Mouse (Mus musculus) intestine, embryonic 16.5 days (tissue): ENCODE measurements around the gene Spta1. TPM values are rescaled to one million over a fixed set of nuclear protein-coding genes. Genes with fewer than 3 reads are reported as not detected.
A peak's percentile ranks its signal among the peaks of the same experiment; 100 is the strongest.

Experiments used
- ATAC-seq: fragments of 200-750 bp; cut with Nextera tagmentation; 2 replicates; pipeline ENCODE4 v1.8.0; 2017; ENCODE audit warnings: moderate TSS enrichment, moderate library complexity
- H3K27ac ChIP-seq: fragments of 300-500 bp; sonication (generic); 2 replicates; pipeline ENCODE4 v1.5.1; 2014; ENCODE audit warnings: mild to moderate bottlenecking, low read length
- H3K27me3 ChIP-seq: fragments of 300-500 bp; sonication (generic); replicated peaks from 2 replicates; pipeline ENCODE4 v1.6.1; 2014; ENCODE audit warnings: low read length, control low read depth, mixed read lengths; ENCODE audit not compliant: control insufficient read depth, insufficient read depth
- H3K36me3 ChIP-seq: fragments of 300-500 bp; sonication (generic); 2 replicates; pipeline ENCODE4 v1.6.1; 2014; ENCODE audit warnings: low read length, control low read depth; ENCODE audit not compliant: control insufficient read depth, insufficient read depth
- H3K4me1 ChIP-seq: fragments of 300-500 bp; sonication (generic); 2 replicates; pipeline ENCODE4 v1.6.1; 2014; ENCODE audit warnings: low read length, control low read depth, mixed read lengths; ENCODE audit not compliant: control insufficient read depth, insufficient read depth
- H3K4me2 ChIP-seq: fragments of 300-500 bp; sonication (generic); 2 replicates; pipeline ENCODE4 v1.6.1; 2014; ENCODE audit warnings: low read depth, low read length, control low read depth
- H3K4me3 ChIP-seq: fragments of 300-500 bp; sonication (generic); 2 replicates; pipeline ENCODE4 v1.5.1; 2014; ENCODE audit warnings: mild to moderate bottlenecking, low read length
- H3K9ac ChIP-seq: fragments of 300-500 bp; sonication (generic); 2 replicates; pipeline ENCODE4 v1.6.1; 2014; ENCODE audit warnings: low read depth, low read length
- H3K9me3 ChIP-seq: fragments of 300-500 bp; sonication (generic); 2 replicates; pipeline ENCODE4 v1.6.1; 2016; ENCODE audit warnings: low read length, control low read depth; ENCODE audit not compliant: control insufficient read depth
- WGBS: fragments of 180-500 bp; shearing (Covaris S2); extraction: QIAGEN DNeasy Blood & Tissue Kit; methylation state at CpG from one replicate; pipeline ENCODE4 v1.1.7; 2014; 5-methylcytosine and 5-hydroxymethylcytosine counted together
- polyA plus RNA-seq: library from polyadenylated mRNA; unstranded; fragments of >200 nt; fragmentation: Nextera tagmentation; extraction: Ambion mirVana; gene quantifications from 2 replicates; pipeline ENCODE4 v1.2.1, GENCODE M21; 2015

Gene Spta1
- polyA plus RNA-seq, 1 experiment from 2014 or later: 0.65 TPM

DNA sequence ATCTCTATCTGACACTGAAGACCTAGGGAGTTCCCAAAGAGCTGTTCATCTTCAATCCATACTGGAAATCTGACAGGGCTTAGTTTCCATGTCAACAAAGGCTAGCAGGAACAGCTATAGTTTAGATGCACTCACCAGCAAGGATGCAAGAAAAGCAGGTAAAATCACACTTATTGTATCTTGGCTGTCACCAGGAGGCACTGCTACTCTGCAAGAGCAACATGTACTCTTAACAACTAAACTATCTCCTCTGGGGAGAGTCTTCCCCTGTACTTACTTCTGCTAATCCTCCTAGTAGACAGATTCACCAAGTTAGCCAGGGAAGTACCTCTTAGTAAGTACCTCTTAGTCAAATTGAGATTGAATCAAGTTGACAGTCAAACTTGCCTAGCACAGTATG is 3.6 kb upstream of the Spta1 start:
- Histone ChIP-seq H3K4me2 (no peak overlapping the region), H3K9me3 (no peaks in the 10 kb centered on the region), H3K27ac (no peak overlapping the region), H3K36me3 (no peaks in the 10 kb centered on the region), H3K4me3 (no peak overlapping the region), H3K4me1 (no peaks in the 10 kb centered on the region), H3K27me3 (no peaks in the 10 kb centered on the region), H3K9ac (no peak overlapping the region)
- no peak for ATAC-seq

DNA sequence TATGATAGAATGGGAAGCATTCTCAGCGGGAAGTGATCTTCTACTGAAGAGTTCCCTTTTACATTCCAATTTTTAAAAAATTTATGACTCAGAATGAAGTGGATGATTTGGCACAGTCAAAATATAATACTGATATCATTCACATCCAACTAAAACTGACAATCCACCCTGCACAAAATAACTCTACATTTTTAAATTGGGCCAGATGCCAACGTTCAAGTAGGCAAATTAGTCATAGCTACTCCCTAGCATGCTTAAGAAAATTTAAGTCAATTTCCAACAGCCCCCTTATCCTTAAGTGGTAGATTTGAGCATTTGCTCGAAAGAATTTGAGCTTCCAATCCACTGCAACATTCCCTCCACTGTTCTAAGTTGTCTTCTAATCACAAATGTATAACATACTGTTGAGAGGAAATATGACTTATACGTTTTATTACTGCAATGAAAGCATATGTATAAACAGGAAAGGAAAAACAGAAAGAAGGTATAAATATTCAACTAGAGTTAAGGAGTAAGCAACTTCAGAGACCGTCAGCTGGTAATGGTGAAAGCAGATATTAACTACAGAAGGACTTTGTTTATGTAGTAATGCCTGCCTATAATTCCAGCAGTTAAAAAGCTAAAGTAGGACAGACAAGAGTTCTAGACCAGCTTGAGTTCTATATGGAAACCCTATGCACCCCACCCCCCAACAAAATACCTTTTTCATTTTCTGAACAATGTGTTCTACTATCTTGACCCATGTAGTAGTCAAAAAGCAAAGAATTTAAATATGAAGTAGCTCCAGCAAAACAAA is 1.7 kb upstream of the Spta1 start:
- Histone ChIP-seq H3K36me3 (no peaks in the 10 kb centered on the region), H3K27me3 (no peaks in the 10 kb centered on the region), H3K4me1 (no peaks in the 10 kb centered on the region), H3K4me2 (no peak overlapping the region), H3K27ac (no peak overlapping the region), H3K9me3 (no peaks in the 10 kb centered on the region), H3K9ac (no peak overlapping the region), H3K4me3 (no peak overlapping the region)
- 56% methylated on average over 5 of the region's 5 CpGs for WGBS
- no peak for ATAC-seq

DNA sequence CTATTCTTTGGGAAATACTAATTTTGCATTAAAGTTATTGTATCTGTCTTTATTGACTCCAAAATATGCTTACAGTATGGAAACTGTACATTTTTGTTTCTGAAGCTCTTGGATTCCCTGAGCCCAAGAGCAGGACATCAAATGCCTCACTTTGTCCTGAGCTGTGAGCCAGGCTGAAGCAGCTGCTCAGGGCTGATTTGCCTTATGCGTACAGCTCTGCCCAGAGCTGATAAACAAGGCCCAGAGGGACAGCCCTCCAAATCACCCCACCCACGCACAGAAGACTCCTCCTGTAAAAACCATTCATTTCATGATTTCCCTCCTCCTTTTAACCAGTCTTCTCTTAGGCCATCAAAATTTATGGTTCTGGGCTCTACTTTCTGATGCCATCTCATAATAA is 1.0 kb upstream of the Spta1 start:
- no peak overlapping the region for H3K9ac ChIP-seq
- H3K4me1 ChIP-seq: no peaks in the 10 kb centered on the region
- no peak overlapping the region for H3K4me2 ChIP-seq
- 46% methylated on average over 2 of the region's 2 CpGs for WGBS
- no peak overlapping the region for H3K4me3 ChIP-seq
- H3K36me3 ChIP-seq: no peaks in the 10 kb centered on the region
- no peaks in the 10 kb centered on the region for H3K9me3 ChIP-seq
- H3K27ac ChIP-seq: no peak overlapping the region
- ATAC-seq: peak; percentile 93
- no peaks in the 10 kb centered on the region for H3K27me3 ChIP-seq

DNA sequence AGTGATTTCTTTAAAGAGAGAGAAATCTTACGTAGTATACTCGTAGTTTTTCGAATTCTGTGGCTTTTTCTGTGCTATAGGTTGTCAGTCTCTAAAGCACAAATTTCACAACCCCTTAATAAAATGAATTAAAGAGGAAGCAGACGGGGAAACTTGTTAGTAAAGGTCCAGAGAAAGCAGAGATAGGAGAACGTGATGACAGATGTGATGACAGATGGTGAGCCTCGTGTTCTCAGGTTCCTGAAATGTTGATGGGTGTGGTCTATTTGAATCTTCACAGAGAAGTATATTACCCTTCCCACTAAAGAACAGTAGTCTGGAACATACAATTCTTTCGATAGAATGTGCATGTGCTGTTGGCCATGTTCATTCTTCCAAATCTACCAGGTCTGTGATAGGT is 32.1 kb downstream of the Spta1 start:
- no peaks in the 10 kb centered on the region for H3K9me3 ChIP-seq
- no peaks in the 10 kb centered on the region for H3K27me3 ChIP-seq
- H3K4me2 ChIP-seq: no peak overlapping the region
- ATAC-seq: no peak
- H3K4me1 ChIP-seq: no peaks in the 10 kb centered on the region
- no peaks in the 10 kb centered on the region for H3K36me3 ChIP-seq
- no peak overlapping the region for H3K27ac ChIP-seq
- WGBS: 73% methylated on average over 7 of the region's 7 CpGs
- H3K4me3 ChIP-seq: no peak overlapping the region
- H3K9ac ChIP-seq: no peak overlapping the region

DNA sequence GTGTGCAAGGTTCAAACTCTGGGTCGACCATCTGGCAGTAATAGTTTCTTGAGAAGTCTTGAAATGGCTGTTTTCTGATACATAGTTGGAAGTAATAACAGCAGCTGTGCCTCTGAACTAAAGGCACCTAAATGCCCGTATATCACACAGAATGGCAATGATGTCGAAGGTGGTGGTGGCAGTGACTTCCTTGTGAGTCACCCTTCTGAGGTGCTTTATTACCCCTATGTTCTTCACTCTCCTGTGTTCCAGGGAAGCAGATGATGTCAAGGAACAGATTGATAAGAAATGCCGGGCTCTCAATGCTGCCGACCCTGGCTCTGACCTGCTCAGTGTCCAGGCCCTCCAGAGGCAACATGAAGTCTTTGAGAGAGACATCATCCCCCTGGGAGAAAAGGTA is 39.7 kb downstream of the Spta1 start:
- H3K4me1 ChIP-seq: no peaks in the 10 kb centered on the region
- no peaks in the 10 kb centered on the region for H3K36me3 ChIP-seq
- H3K27me3 ChIP-seq: no peaks in the 10 kb centered on the region
- peak; percentile 76 for ATAC-seq
- 48% methylated on average over 5 of the region's 5 CpGs for WGBS
- H3K4me3 ChIP-seq: no peak overlapping the region
- no peaks in the 10 kb centered on the region for H3K9me3 ChIP-seq
- H3K4me2 ChIP-seq: no peak overlapping the region
- no peak overlapping the region for H3K9ac ChIP-seq
- no peak overlapping the region for H3K27ac ChIP-seq

DNA sequence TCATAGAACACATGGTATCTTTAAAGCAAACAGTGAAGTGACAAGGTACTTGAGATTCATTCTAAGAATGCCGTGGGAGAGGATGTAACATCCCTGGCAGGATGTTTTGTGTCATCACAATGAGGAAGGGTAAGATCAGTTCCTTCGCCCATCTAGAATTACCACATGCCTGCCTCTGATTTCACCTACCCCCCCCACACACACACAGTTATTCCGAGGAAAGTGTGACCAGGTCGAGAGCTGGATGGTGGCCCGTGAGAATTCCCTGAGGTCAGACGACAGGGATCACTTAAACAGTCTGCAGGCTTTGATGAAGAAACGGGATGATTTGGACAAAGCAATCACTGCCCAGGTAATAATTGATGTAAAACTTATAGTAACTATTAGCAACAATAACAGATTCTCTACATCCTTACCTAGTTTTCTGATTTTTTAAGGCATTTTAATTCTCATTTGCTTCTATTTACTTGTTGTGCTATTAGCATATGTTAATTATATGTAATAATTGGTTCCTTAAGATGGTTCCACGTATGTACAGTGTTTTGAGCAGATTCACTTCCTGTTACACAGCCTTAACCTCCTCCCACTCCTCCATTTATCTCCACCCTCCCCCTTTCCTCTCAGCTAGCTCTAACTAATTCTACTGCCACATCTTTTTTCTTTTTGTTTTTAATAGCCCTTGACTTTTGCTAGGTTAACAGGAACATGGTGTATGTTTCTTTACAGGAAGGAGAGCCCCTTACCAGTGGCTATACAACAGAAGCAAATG is 42.9 kb downstream of the Spta1 start:
- H3K27me3 ChIP-seq: no peaks in the 10 kb centered on the region
- no peaks in the 10 kb centered on the region for H3K36me3 ChIP-seq
- ATAC-seq: no peak
- H3K27ac ChIP-seq: no peak overlapping the region
- H3K4me3 ChIP-seq: no peak overlapping the region
- H3K9ac ChIP-seq: no peak overlapping the region
- no peaks in the 10 kb centered on the region for H3K9me3 ChIP-seq
- WGBS: 69% methylated on average over 8 of the region's 8 CpGs
- H3K4me2 ChIP-seq: no peak overlapping the region
- no peaks in the 10 kb centered on the region for H3K4me1 ChIP-seq

DNA sequence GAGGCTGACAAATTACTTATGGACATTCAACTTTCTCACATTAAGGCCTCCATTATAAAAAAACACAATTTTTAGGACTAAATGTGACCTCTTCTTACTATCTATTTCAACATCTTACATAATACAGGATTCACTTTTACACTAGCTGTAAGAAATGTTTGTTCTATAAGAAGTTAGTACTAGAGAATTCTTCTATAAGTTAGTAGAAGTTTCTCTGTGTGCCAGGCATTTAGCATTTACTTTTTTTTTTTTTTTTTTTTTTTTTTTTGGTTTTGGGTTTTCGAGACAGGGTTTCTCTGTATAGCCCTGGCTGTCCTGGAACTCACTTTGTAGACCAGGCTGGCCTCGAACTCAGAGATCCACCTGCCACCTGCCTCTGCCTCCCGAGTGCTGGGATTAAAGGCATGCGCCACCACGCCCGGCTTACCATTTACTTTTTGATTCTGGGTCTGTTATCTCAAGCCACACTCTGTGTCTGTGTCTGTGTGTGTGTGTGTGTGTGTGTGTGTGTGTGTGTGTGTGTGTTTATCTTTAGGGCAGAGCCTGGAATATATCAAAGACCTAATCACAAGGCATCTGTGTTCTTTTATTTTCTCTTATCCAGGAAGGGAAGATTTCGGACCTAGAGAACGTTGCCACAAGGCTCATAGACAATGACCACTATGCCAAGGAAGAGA is 44.1 kb downstream of the Spta1 start:
- no peaks in the 10 kb centered on the region for H3K4me1 ChIP-seq
- H3K27me3 ChIP-seq: no peaks in the 10 kb centered on the region
- H3K4me2 ChIP-seq: no peak overlapping the region
- no peaks in the 10 kb centered on the region for H3K36me3 ChIP-seq
- H3K9me3 ChIP-seq: no peaks in the 10 kb centered on the region
- H3K4me3 ChIP-seq: no peak overlapping the region
- no peak for ATAC-seq
- H3K9ac ChIP-seq: no peak overlapping the region
- H3K27ac ChIP-seq: no peak overlapping the region
- 73% methylated on average over 8 of the region's 8 CpGs for WGBS

DNA sequence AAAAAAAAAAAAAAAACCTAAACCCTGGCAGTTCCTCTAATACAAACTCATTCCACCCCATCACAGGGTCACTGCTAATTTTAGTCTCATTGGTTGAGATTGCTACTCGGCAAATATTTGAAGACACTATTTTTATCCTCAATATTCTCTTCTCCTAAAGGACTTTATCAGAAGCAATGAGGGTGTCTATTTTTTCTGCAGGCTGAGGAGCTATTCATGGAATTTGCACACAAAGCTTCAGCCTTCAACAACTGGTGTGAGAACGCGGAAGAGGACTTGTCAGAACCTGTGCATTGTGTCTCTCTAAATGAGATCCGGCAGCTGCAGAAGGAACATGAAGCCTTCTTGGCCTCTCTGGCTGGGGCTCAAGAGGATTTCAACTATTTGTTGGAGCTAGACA is 67.3 kb downstream of the Spta1 start:
- H3K4me3 ChIP-seq: no peak overlapping the region
- H3K27ac ChIP-seq: no peak overlapping the region
- H3K27me3 ChIP-seq: no peaks in the 10 kb centered on the region
- no peak for ATAC-seq
- no peaks in the 10 kb centered on the region for H3K4me1 ChIP-seq
- H3K9ac ChIP-seq: no peak overlapping the region
- H3K9me3 ChIP-seq: no peaks in the 10 kb centered on the region
- WGBS: 90% methylated on average over 4 of the region's 4 CpGs
- no peaks in the 10 kb centered on the region for H3K36me3 ChIP-seq
- H3K4me2 ChIP-seq: no peak overlapping the region

DNA sequence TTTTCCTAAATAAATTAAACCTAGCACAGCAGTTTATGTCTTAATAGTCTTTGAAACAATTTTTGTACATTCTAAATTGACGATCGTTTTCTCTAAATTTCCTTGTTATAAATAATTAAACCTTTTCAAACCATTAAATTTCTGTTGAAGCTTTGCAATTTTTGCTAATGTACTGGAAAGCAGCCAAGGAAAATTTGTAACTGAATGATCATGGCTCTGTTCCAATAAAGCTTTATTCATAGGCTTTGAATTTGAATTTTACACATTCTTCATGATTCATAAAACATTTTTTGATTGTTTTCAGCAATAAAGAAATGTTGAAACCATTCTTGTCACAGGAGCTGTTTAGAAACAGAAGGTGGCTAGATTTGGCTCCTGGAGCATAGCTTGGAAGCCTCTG is 72.0 kb downstream of the Spta1 start:
- Histone ChIP-seq H3K27me3 (no peaks in the 10 kb centered on the region), H3K27ac (no peak overlapping the region), H3K9ac (no peak overlapping the region), H3K36me3 (no peaks in the 10 kb centered on the region), H3K9me3 (no peaks in the 10 kb centered on the region), H3K4me3 (no peak overlapping the region), H3K4me2 (no peak overlapping the region), H3K4me1 (no peaks in the 10 kb centered on the region)
- ATAC-seq: no peak
- WGBS: 78% methylated on average over 2 of the region's 2 CpGs
